Mouse (Mus musculus) cortical plate, adult 2 months (tissue): Measurements from ENCODE around the gene Bicd1. TPM values are rescaled to one million over a fixed set of nuclear protein-coding genes. Genes with fewer than 3 reads are reported as not detected.
"Not testable (repeated sequence)": the region's sequence is repeated elsewhere in the genome, so short reads cannot be mapped to it uniquely, and the experiment has no call there.

ENCODE experiments used
- H3K27ac ChIP-seq: fragments of 200-500 bp; 2 replicates; pipeline ENCODE4 v1.5.1; 2012; ENCODE audit warnings: low read length, control low read depth, inconsistent platforms; ENCODE audit not compliant: insufficient read depth
- H3K4me1 ChIP-seq: fragments of 200-500 bp; 2 replicates; pipeline ENCODE4 v1.6.1; 2011; ENCODE audit warnings: low read length; ENCODE audit not compliant: control insufficient read depth, insufficient read depth
- H3K4me3 ChIP-seq: fragments of 200-500 bp; 2 replicates; pipeline ENCODE4 v1.5.1; 2011; ENCODE audit warnings: mild to moderate bottlenecking, low read length, control low read depth; ENCODE audit not compliant: insufficient read depth
- CTCF ChIP-seq: fragments of 200-500 bp; IDR thresholded peaks from 2 replicates; pipeline ENCODE4 v1.5.1; 2011; ENCODE audit warnings: mild to moderate bottlenecking, control low read depth, low read length; ENCODE audit not compliant: insufficient read depth; ENCODE audit errors: extremely low read depth
- POLR2A ChIP-seq: fragments of 200-500 bp; IDR thresholded peaks from 2 replicates; pipeline ENCODE4 v1.6.1; 2011; ENCODE audit warnings: mild to moderate bottlenecking, low read length, control low read depth; ENCODE audit not compliant: insufficient read depth; ENCODE audit errors: extremely low read depth
- polyA plus RNA-seq: library from polyadenylated mRNA; depleted of rRNA; stranded (reverse); fragments of >200 nt; gene quantifications from 2 replicates; pipeline ENCODE4 v1.2.3, GENCODE M21; 2012

Gene Bicd1
- polyA plus RNA-seq, 1 experiment, result 21.9 TPM

DNA sequence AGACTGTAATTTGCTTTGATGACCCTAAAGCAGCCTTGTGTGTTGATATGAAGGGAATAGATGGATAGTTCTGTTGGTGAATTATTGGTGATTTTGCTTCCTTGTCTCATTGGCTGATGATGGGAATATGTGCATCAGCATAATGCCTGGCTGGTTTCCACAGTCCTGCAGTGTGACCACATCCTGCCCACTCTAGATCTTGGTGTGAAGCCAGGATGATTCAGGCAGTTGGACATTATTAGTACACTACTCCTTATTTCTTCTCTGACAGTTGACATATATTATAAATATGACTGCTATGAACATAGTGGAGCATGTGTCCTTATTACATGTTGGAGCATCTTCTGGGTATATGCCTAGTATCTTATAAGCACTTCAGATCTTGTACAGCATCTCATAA lies 4.6 kb downstream of the Bicd1 start:
- no peak overlapping the region for H3K4me3 ChIP-seq
- H3K27ac ChIP-seq, result no peak overlapping the region
- no peak for TF ChIP-seq CTCF
- TF ChIP-seq POLR2A, result no peak
- H3K4me1 ChIP-seq, result no peaks in the 10 kb centered on the region

GRCm38 (mm10) chr6:149424748-149425147 lies 16.1 kb downstream of the Bicd1 start:
- H3K4me3 ChIP-seq, result no peak overlapping the region
- no peak overlapping the region for H3K27ac ChIP-seq
- TF ChIP-seq CTCF (no peak), POLR2A (no peak)
- peaks cover 1% of the 10 kb centered on the region; the same call in 1 of the 2 replicates for H3K4me1 ChIP-seq

GRCm38 (mm10) chr6:149439140-149439539 lies 30.5 kb downstream of the Bicd1 start:
- TF ChIP-seq POLR2A (no peak), CTCF (peak; percentile 8; the same call in 1 of the 2 replicates)
- H3K4me3 ChIP-seq, result no peak overlapping the region
- no peaks in the 10 kb centered on the region for H3K4me1 ChIP-seq

DNA sequence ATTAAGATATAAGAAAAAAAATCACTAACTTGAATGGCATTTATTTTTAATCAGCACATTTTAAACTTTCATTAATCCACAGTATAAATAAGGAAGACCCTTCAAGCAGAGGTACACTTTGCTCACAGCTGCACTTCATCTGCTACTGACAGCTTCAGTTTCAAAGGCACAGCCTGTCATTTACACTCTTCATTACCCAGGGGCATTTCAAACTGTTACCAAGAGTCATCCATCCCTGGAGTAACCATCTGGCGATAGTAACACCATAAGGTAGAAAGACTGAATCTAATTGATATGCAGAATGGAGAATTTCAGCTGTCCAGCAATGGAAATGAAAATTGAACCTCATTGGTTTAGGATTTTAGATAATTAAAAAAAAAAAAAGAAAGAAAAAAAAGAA lies 34.2 kb downstream of the Bicd1 start:
- TF ChIP-seq CTCF (no peak), POLR2A (no peak)
- H3K4me3 ChIP-seq, result no peak overlapping the region
- H3K27ac ChIP-seq, result no peak overlapping the region
- no peaks in the 10 kb centered on the region; the same call in 1 of the 2 replicates for H3K4me1 ChIP-seq

More at GRCm38 (mm10) chr6:149439140-149439539, 30.5 kb downstream of the Bicd1 start:
- H3K27ac ChIP-seq, result no peak overlapping the region

- no peaks in the 10 kb centered on the region; the same call in 1 of the 2 replicates for H3K4me1 ChIP-seq
- no peak overlapping the region for H3K4me3 ChIP-seq
- TF ChIP-seq CTCF, result no peak
- no peak for TF ChIP-seq POLR2A
- no peak overlapping the region for H3K27ac ChIP-seq
These were observed 37.2 kb downstream of the Bicd1 start for GRCm38 (mm10) chr6:149445854-149446253.

- Histone ChIP-seq H3K4me1 (no peaks in the 10 kb centered on the region), H3K4me3 (no peak overlapping the region), H3K27ac (no peak overlapping the region)
- TF ChIP-seq POLR2A (no peak), CTCF (no peak)
These were observed 48.6 kb downstream of the Bicd1 start for GRCm38 (mm10) chr6:149457324-149457723.

GRCm38 (mm10) chr6:149460971-149461370 lies 52.3 kb downstream of the Bicd1 start:
- no peak overlapping the region for H3K4me3 ChIP-seq
- TF ChIP-seq CTCF (no peak), POLR2A (no peak)
- no peak overlapping the region for H3K27ac ChIP-seq
- H3K4me1 ChIP-seq, result no peaks in the 10 kb centered on the region

DNA sequence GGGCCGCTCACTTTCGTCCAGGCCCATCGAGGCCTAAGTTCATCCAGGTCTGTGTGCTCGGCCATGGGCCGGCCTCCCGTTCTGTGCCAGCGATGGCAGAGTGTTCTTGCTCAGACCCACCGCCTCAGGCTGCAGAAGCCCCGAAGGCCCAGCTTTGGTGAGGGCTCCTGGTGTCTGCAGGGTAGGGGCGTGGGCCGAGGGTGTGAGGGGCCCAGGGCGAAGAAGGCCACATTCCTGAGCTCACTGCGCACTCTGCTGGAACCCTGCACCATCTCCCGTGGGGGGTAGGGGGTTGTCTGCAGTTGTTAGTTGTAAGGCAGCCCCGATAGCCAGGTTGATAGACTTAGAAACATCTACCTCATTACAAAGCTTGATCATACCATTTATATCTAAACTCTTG lies 62.8 kb downstream of the Bicd1 start:
- H3K4me1 ChIP-seq, result no peaks in the 10 kb centered on the region
- H3K27ac ChIP-seq, result no peak overlapping the region
- TF ChIP-seq CTCF, result no peak
- no peak for TF ChIP-seq POLR2A
- H3K4me3 ChIP-seq, result no peak overlapping the region

DNA sequence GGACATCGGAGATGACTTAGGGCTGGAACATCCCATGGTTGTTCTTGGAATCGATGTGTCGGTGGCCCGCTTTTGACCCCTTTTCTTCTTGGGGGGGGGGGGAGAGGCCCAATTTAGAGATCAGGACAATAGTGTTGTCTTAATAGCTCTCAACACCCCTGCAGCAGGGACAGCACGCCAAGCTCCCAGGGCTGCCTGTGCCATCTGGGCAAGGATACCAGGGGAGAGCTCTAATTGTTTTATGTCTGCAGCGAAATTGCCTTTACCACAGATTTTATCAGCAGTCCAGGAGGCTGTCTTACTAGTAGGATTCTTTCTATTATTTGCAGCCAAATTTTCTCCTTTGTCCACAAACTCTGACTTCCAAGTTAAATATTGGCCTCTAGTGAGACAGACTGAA lies 63.8 kb downstream of the Bicd1 start:
- H3K4me1 ChIP-seq, H3K27ac ChIP-seq, H3K4me3 ChIP-seq: not testable (repeated sequence)

- H3K27ac ChIP-seq, H3K4me3 ChIP-seq, H3K4me1 ChIP-seq: not testable (repeated sequence)
These were observed 73.2 kb downstream of the Bicd1 start for GRCm38 (mm10) chr6:149481868-149482267.

DNA sequence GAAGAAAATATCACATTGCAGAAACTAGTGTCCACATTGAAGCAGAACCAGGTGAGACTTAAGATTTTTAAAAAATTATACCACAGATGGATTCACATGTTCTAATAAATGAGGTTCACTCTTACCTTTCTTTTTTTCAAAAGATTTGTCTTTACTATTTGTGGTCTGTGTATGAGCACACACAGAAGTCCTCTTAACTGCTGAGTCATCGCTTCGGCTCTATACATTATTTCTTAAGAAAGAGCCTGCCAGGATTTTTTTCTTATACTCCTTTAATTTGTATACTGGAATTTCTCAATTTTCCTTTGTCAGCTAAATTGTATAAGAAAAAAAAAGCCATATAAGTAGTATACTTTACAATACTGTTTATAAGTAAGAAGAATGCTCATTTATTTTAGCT lies 86.0 kb downstream of the Bicd1 start:
- Histone ChIP-seq H3K27ac (no peak overlapping the region), H3K4me3 (no peak overlapping the region), H3K4me1 (no peaks in the 10 kb centered on the region)
- no peak for TF ChIP-seq CTCF
- no peak for TF ChIP-seq POLR2A
